Mouse (Mus musculus) midbrain, postnatal 0 days (tissue): ENCODE results near the gene Gpsm1. TPM values are rescaled to one million over a fixed set of nuclear protein-coding genes. Genes with fewer than 3 reads are reported as not detected.
A peak's percentile ranks its signal among the peaks of the same experiment; 100 is the strongest.

ENCODE experiments used
- ATAC-seq: fragments of 200-750 bp; cut with Nextera tagmentation; 2 replicates; pipeline ENCODE4 v1.8.0; 2017; ENCODE audit warnings: moderate number of reproducible peaks, mild to moderate bottlenecking, moderate TSS enrichment, moderate library complexity; ENCODE audit not compliant: low FRiP score
- DNase-seq: peaks from one replicate; pipeline ENCODE4 v3.0.0-alpha.2; 2015; ENCODE audit warnings: low spot score
- H3K27ac ChIP-seq: fragments of 300-500 bp; sonication (generic); 2 replicates; pipeline ENCODE4 v1.5.1; 2014; ENCODE audit warnings: low read depth, mild to moderate bottlenecking, low read length, mixed read lengths
- H3K27me3 ChIP-seq: fragments of 300-500 bp; sonication (generic); 2 replicates; pipeline ENCODE4 v1.6.1; 2014; ENCODE audit warnings: low read length, control low read depth, mixed read lengths; ENCODE audit not compliant: insufficient read depth
- H3K36me3 ChIP-seq: fragments of 300-500 bp; sonication (generic); 2 replicates; pipeline ENCODE4 v1.6.1; 2014; ENCODE audit warnings: low read length, control low read depth, mixed read lengths; ENCODE audit not compliant: insufficient read depth
- H3K4me1 ChIP-seq: fragments of 300-500 bp; sonication (generic); 2 replicates; pipeline ENCODE4 v1.6.1; 2014; ENCODE audit warnings: mild to moderate bottlenecking, control low read depth, antibody characterized with exemption, low read length, mixed read lengths; ENCODE audit not compliant: insufficient read depth
- H3K4me2 ChIP-seq: fragments of 300-500 bp; sonication (generic); 2 replicates; pipeline ENCODE4 v1.6.1; 2014; ENCODE audit warnings: low read depth, mild to moderate bottlenecking, low read length, mixed read lengths; ENCODE audit not compliant: poor library complexity, severe bottlenecking
- H3K4me3 ChIP-seq: fragments of 300-500 bp; sonication (generic); 2 replicates; pipeline ENCODE4 v1.5.1; 2014; ENCODE audit warnings: low read depth, mild to moderate bottlenecking, low read length, moderate library complexity
- H3K9ac ChIP-seq: fragments of 300-500 bp; sonication (generic); replicated peaks from 2 replicates; pipeline ENCODE4 v1.6.1; 2014; ENCODE audit warnings: mild to moderate bottlenecking, low read length, moderate library complexity, mixed read lengths; ENCODE audit not compliant: poor library complexity, severe bottlenecking
- H3K9me3 ChIP-seq: fragments of 300-500 bp; sonication (generic); 2 replicates; pipeline ENCODE4 v1.6.1; 2016; ENCODE audit warnings: low read length, control low read depth
- CTCF ChIP-seq: IDR thresholded peaks from 2 replicates; pipeline ENCODE4 v1.5.1; 2016; ENCODE audit warnings: antibody characterized with exemption, mild to moderate bottlenecking
- WGBS: fragments of 180-500 bp; shearing (Covaris S2); extraction: QIAGEN DNeasy Blood & Tissue Kit; methylation state at CpG from one replicate; pipeline ENCODE4 v1.1.7; 2014; 5-methylcytosine and 5-hydroxymethylcytosine counted together
- polyA plus RNA-seq: library from polyadenylated mRNA; unstranded; fragments of >200 nt; fragmentation: Nextera tagmentation; extraction: Ambion mirVana; gene quantifications from 2 replicates; pipeline ENCODE4 v1.2.1, GENCODE M21; 2015
- total RNA-seq: library from RNA; depleted of rRNA; stranded (reverse); fragments of >200 nt; gene quantifications from 2 replicates; pipeline ENCODE4 v1.2.3, GENCODE M21; 2014; rRNA removed

Gene Gpsm1
- 286 and 298 TPM in 2 replicates for total RNA-seq
- 162 and 163 TPM in 2 replicates for polyA plus RNA-seq

DNA sequence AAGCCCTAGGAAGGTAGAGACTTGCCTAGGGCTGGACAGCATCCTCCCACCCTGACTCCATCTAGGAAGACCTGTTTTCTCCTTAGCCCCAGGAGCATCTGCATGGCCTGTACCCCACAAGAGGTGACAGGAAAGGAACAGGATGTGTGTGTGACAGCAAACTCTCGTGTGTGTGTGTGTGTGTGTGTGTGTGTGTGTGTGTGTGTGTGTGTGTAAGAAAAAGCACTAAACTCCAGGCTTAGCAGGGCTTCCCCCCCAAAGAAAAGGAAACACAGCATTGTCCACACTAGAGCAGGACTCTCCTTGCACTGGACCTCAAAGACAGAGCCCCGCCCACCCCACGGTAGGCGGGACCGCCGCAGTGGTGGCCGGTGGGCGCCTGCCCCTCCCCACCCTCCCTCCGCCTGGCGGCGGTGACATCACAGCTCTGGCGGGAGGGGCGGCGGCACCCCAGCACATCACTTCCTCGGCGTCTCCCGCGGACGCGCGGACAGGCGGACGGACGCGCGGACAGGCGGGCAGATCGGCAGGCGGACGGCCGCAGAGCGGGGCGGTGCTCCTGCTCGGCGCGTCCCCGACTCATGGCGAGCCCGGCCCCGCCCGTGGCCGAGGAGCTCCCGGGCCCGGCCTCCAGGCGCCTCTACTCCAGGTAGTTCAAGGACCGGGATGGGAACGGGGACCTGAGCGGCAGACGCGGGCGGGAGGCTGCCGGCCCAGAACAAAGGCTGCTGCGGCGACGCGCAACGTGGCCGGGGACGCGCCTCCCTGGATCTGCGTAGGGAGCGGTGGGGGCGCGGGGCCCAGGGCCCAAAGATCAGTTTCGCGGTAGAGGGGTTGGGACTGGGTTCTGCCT lies at the start of gene Gpsm1:
Gpsm1 (plus strand) TSS at position 444 of the 853 bp plus-strand sequence.
- Histone ChIP-seq H3K9ac (peak within 1 kb of the TSS; percentile 98), H3K4me3 (peak within 1 kb of the TSS; percentile 83), H3K4me1 (peaks cover 23% of the 10 kb centered on the region), H3K9me3 (no peaks in the 10 kb centered on the region), H3K27me3 (no peaks in the 10 kb centered on the region), H3K36me3 (no peaks in the 10 kb centered on the region), H3K27ac (peak within 1 kb of the TSS; percentile 91), H3K4me2 (peak within 1 kb of the TSS; percentile 94)
- DNase-seq: peak; percentile 90
- ATAC-seq: peak; percentile 85
- WGBS: under 1% methylated on average over 60 of the region's 66 CpGs
- no peak for TF ChIP-seq CTCF

DNA sequence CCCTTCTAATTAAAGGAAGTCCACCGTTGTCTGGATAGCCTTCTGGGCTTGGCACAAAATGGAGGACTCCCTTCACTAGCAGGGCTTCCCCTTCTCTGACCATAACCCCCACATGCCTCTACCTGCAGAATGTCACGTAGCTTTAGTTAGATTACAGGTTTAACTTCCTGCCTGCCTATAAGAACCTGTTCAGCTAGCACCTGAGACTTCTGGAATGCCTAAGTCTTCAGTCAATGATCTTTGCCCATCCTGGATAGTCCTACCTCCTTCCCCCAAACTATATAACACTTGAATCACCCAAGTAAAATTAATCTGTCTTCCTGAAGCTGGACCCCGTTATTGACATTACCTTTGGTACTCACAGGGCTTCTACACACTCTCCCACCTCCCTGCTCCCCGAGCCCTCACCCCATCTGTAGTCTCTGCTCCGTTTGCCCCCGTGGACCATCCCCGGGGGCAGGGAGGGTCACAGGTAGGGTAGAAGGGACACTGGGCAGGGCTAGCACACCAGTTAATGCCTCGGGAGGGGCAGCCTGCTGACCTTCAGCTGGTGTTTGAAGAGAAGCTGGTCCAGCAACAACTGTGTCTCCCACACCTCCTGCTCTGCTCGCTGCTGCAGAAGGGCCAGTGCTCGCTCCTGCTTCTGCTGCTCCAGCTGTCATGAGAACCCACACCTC lies 49.1 kb upstream of the Gpsm1 start:
- H3K36me3 ChIP-seq: no peaks in the 10 kb centered on the region
- no peak overlapping the region for H3K27ac ChIP-seq
- no peak overlapping the region for H3K4me3 ChIP-seq
- 82% methylated on average over 10 of the region's 10 CpGs for WGBS
- no peak overlapping the region for H3K4me2 ChIP-seq
- no peak overlapping the region for H3K9ac ChIP-seq
- H3K9me3 ChIP-seq: no peaks in the 10 kb centered on the region
- ATAC-seq (no peak), DNase-seq (no peak)
- H3K4me1 ChIP-seq: no peaks in the 10 kb centered on the region
- H3K27me3 ChIP-seq: no peaks in the 10 kb centered on the region
- TF ChIP-seq CTCF: no peak

DNA sequence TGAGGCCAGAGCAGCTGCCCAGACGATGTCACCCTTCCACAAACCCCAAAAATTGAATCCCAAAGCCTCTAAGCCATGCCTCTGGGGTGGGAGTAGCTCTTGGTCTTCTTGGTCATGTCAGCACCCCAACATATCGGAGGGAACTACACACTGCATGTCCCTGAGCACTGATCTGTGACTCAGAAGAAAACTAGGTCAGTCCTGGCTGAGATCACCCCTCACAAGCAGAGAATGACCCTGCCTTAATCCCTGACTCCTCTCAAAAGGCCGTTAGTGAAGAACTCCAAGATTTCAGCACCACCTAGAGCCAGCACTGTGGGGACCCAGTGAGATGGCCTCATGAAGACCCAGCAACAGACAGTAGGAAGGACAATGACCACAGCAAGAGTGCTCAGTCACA lies 47.1 kb upstream of the Gpsm1 start:
- Histone ChIP-seq H3K4me2 (no peak overlapping the region), H3K4me1 (no peaks in the 10 kb centered on the region), H3K36me3 (no peaks in the 10 kb centered on the region), H3K4me3 (no peak overlapping the region), H3K9ac (no peak overlapping the region), H3K27ac (no peak overlapping the region), H3K27me3 (no peaks in the 10 kb centered on the region), H3K9me3 (no peaks in the 10 kb centered on the region)
- no peak for DNase-seq
- ATAC-seq: no peak
- WGBS: 52% methylated on average over 3 of the region's 3 CpGs
- TF ChIP-seq CTCF: no peak

DNA sequence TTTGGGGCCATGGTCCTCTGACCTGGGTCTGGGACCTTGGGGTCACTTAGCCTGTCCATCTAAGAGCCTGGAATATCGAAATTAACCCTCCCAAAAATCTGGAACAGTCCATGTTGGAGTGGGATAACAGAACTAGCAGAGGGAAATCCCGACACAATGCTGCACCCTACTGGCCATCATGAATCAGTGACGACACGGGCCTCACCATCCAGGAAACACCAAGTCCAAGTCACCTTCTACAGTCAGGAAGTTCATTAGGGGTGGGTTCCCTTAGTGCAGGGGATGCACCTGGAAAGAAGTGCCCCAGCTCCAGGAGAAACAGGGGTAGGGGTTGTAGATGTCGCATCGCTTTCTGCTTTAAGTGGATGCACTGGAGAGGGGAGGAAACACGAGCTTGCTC lies 41.7 kb upstream of the Gpsm1 start:
- peak; percentile 85 for DNase-seq
- TF ChIP-seq CTCF: peak; percentile 91
- Histone ChIP-seq H3K4me3 (no peak overlapping the region), H3K9me3 (no peaks in the 10 kb centered on the region), H3K9ac (no peak overlapping the region), H3K27ac (no peak overlapping the region), H3K36me3 (no peaks in the 10 kb centered on the region), H3K4me1 (no peaks in the 10 kb centered on the region), H3K27me3 (no peaks in the 10 kb centered on the region), H3K4me2 (no peak overlapping the region)
- 23% methylated on average over 7 of the region's 7 CpGs for WGBS
- ATAC-seq: peak; percentile 65; the same call in 1 of the 2 replicates

DNA sequence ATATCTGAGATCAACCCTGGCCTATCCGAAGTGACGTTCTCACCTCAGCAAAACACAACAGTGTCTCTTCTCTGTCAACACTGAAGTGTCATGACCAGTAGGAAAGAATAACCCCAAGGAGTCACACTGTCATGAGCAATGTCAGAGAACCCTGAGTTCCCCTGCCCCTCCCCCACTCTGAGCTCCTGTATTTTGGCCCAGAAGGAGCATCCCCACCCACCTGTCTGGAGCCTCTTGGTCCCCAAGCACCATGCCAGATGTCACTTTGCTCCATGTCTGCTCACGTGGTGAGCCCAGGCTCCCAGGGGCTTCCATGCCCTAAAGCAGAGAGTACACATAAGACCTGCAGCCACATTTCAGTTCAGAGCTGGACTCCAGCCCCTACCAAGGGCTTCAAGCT lies 35.6 kb upstream of the Gpsm1 start:
- no peak for DNase-seq
- WGBS: 72% methylated on average over 3 of the region's 3 CpGs
- Histone ChIP-seq H3K9me3 (no peaks in the 10 kb centered on the region), H3K4me3 (no peak overlapping the region), H3K4me1 (no peaks in the 10 kb centered on the region), H3K27ac (no peak overlapping the region), H3K36me3 (no peaks in the 10 kb centered on the region), H3K27me3 (no peaks in the 10 kb centered on the region), H3K4me2 (no peak overlapping the region), H3K9ac (no peak overlapping the region)
- ATAC-seq: no peak
- no peak for TF ChIP-seq CTCF

DNA sequence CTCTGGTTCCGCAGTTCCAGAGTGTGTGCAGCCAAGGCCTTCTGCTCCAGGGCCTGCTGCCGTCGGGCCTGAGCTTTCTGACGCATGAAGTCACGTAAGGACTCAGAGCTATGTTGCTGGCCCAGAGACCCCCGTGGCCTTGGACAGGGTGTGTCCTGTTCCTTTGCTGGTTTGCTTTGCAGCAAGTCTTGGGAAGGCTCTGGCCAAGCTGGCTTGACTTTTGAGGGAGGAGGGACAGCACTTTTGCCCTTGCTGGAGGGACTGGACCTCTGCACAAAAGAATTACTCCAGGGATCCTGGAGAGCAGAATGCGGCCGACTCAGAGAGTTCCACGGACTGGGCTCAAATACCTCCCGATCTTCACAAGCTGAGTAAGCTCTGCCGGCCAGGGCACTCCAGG lies 34.7 kb upstream of the Gpsm1 start:
- Histone ChIP-seq H3K27me3 (no peaks in the 10 kb centered on the region), H3K4me3 (no peak overlapping the region), H3K4me1 (no peaks in the 10 kb centered on the region), H3K9me3 (no peaks in the 10 kb centered on the region), H3K27ac (no peak overlapping the region), H3K9ac (no peak overlapping the region), H3K4me2 (no peak overlapping the region), H3K36me3 (no peaks in the 10 kb centered on the region)
- 74% methylated on average over 11 of the region's 11 CpGs for WGBS
- ATAC-seq: no peak
- DNase-seq: no peak
- no peak for TF ChIP-seq CTCF
